Mouse (Mus musculus) forebrain, embryonic 14.5 days (tissue): ENCODE data around the gene Cep170b. TPM values are rescaled to one million over a fixed set of nuclear protein-coding genes. Genes with fewer than 3 reads are reported as not detected.

ENCODE experiments used
- ATAC-seq: fragments of 200-750 bp; cut with Nextera tagmentation; 2 replicates; pipeline ENCODE4 v1.8.0; 2017; ENCODE audit warnings: mild to moderate bottlenecking, moderate library complexity
- DNase-seq: peaks from one replicate; pipeline ENCODE4 v3.0.0-alpha.2; 2015; ENCODE audit warnings: low spot score
- H3K27ac ChIP-seq: fragments of 300-500 bp; sonication (generic); 2 replicates; pipeline ENCODE4 v1.5.1; 2014; ENCODE audit warnings: low read depth, mild to moderate bottlenecking, control low read depth, low read length, moderate library complexity
- H3K27me3 ChIP-seq: fragments of 300-500 bp; sonication (generic); replicated peaks from 2 replicates; pipeline ENCODE4 v1.6.1; 2014; ENCODE audit warnings: low read length, control low read depth, mixed read lengths; ENCODE audit not compliant: control insufficient read depth, insufficient read depth
- H3K36me3 ChIP-seq: fragments of 300-500 bp; sonication (generic); 2 replicates; pipeline ENCODE4 v1.6.1; 2014; ENCODE audit warnings: low read length, control low read depth; ENCODE audit not compliant: control insufficient read depth, insufficient read depth
- H3K4me1 ChIP-seq: fragments of 300-500 bp; sonication (generic); 2 replicates; pipeline ENCODE4 v1.6.1; 2014; ENCODE audit warnings: antibody characterized with exemption, low read length, control low read depth; ENCODE audit not compliant: control insufficient read depth, insufficient read depth
- H3K4me2 ChIP-seq: fragments of 300-500 bp; sonication (generic); 2 replicates; pipeline ENCODE4 v1.6.1; 2014; ENCODE audit warnings: mild to moderate bottlenecking, control low read depth, low read length
- H3K4me3 ChIP-seq: fragments of 300-500 bp; sonication (generic); 2 replicates; pipeline ENCODE4 v1.5.1; 2014; ENCODE audit warnings: low read depth, low read length, control low read depth
- H3K9ac ChIP-seq: fragments of 300-500 bp; sonication (generic); 2 replicates; pipeline ENCODE4 v1.6.1; 2014; ENCODE audit warnings: mild to moderate bottlenecking, low read length, control low read depth, moderate library complexity
- H3K9me3 ChIP-seq: fragments of 300-500 bp; sonication (generic); replicated peaks from 2 replicates; pipeline ENCODE4 v1.6.1; 2016; ENCODE audit warnings: low read length, control low read depth, mixed read lengths; ENCODE audit not compliant: control insufficient read depth
- WGBS: fragments of 180-500 bp; shearing (Covaris S2); extraction: QIAGEN DNeasy Blood & Tissue Kit; methylation state at CpG from one replicate; pipeline ENCODE4 v1.1.7; 2014; 5-methylcytosine and 5-hydroxymethylcytosine counted together
- polyA plus RNA-seq: library from polyadenylated mRNA; unstranded; fragments of >200 nt; fragmentation: Nextera tagmentation; extraction: Ambion mirVana; gene quantifications from 2 replicates; pipeline ENCODE4 v1.2.1, GENCODE M21; 2014

Cep170b gene
- 10.3 and 15.7 TPM in 2 replicates for polyA plus RNA-seq

GRCm38 (mm10) chr12:112720216-112720615 is at the start of gene Cep170b:
Cep170b (plus strand) TSS chr12:112720455.
- H3K4me3 ChIP-seq, result peak within 1 kb of the TSS; percentile 79
- WGBS, result 73% methylated on average over 6 of the region's 6 CpGs
- H3K9ac ChIP-seq, result no peak within 1 kb of the TSS
- DNase-seq, result no peak
- no peaks in the 10 kb centered on the region for H3K27me3 ChIP-seq
- H3K4me1 ChIP-seq, result peaks cover 8% of the 10 kb centered on the region; the same call in 1 of the 2 replicates
- no peak for ATAC-seq
- no peak within 1 kb of the TSS for H3K27ac ChIP-seq
- H3K9me3 ChIP-seq, result no peaks in the 10 kb centered on the region
- H3K36me3 ChIP-seq, result peaks cover 7% of the 10 kb centered on the region; the same call in 1 of the 2 replicates
- H3K4me2 ChIP-seq, result peak within 1 kb of the TSS; percentile 92

- 0 out of 2 replicates have a peak overlapping the region, but pooled peaks have one; percentile 4 for H3K9ac ChIP-seq
- peaks cover 23% of the 10 kb centered on the region for H3K4me1 ChIP-seq
- no peaks in the 10 kb centered on the region for H3K9me3 ChIP-seq
- no peak overlapping the region for H3K27ac ChIP-seq
- no peak overlapping the region for H3K4me3 ChIP-seq
- H3K36me3 ChIP-seq, result peaks cover 50% of the 10 kb centered on the region
- no peak overlapping the region for H3K4me2 ChIP-seq
- 58% methylated on average over 9 of the region's 9 CpGs for WGBS
- H3K27me3 ChIP-seq, result no peaks in the 10 kb centered on the region
- DNase-seq (no peak), ATAC-seq (no peak)
Measured at GRCm38 (mm10) chr12:112670718-112671393, 49.4 kb upstream of the Cep170b start.

GRCm38 (mm10) chr12:112671891-112672290 is 48.4 kb upstream of the Cep170b start:
- Histone ChIP-seq H3K4me1 (peaks cover 18% of the 10 kb centered on the region), H3K36me3 (peaks cover 44% of the 10 kb centered on the region), H3K27ac (no peak overlapping the region), H3K4me2 (peak overlapping the region; percentile 91; the same call in 1 of the 2 replicates), H3K9me3 (no peaks in the 10 kb centered on the region), H3K9ac (0 out of 2 replicates have a peak overlapping the region, but pooled peaks have one; percentile 1), H3K4me3 (no peak overlapping the region), H3K27me3 (no peaks in the 10 kb centered on the region)
- no peak for DNase-seq
- WGBS, result 85% methylated on average over 7 of the region's 7 CpGs
- no peak for ATAC-seq

- Histone ChIP-seq H3K27ac (peak overlapping the region; percentile 94), H3K36me3 (peaks cover 33% of the 10 kb centered on the region), H3K4me1 (peaks cover 18% of the 10 kb centered on the region), H3K9ac (peak overlapping the region; percentile 99), H3K4me3 (peak overlapping the region; percentile 93), H3K27me3 (0 out of 2 replicates have a peak, but pooled peaks cover 4% of the 10 kb centered on the region), H3K4me2 (peak overlapping the region; percentile 91), H3K9me3 (no peaks in the 10 kb centered on the region)
- ATAC-seq (peak; percentile 44), DNase-seq (peak; percentile 53)
- 6% methylated on average over 21 of the region's 21 CpGs for WGBS
Measured at GRCm38 (mm10) chr12:112672744-112673575, 47.3 kb upstream of the Cep170b start.

GRCm38 (mm10) chr12:112673576-112674091 is 46.6 kb upstream of the Cep170b start:
- 0 out of 2 replicates have a peak, but pooled peaks cover 11% of the 10 kb centered on the region for H3K27me3 ChIP-seq
- H3K4me3 ChIP-seq, result peak overlapping the region; percentile 93
- ATAC-seq (peak; percentile 33), DNase-seq (peak; percentile 64)
- peak overlapping the region; percentile 91 for H3K4me2 ChIP-seq
- peaks cover 27% of the 10 kb centered on the region for H3K36me3 ChIP-seq
- H3K9me3 ChIP-seq, result no peaks in the 10 kb centered on the region
- under 1% methylated on average over 49 of the region's 68 CpGs for WGBS
- peaks cover 24% of the 10 kb centered on the region for H3K4me1 ChIP-seq
- peak overlapping the region; percentile 94 for H3K27ac ChIP-seq
- H3K9ac ChIP-seq, result peak overlapping the region; percentile 99

GRCm38 (mm10) chr12:112674132-112675011 is 45.9 kb upstream of the Cep170b start, which contains the start of gene Akt1:
Akt1 (minus strand) TSS chr12:112674884.
- WGBS, result under 1% methylated on average over 41 of the region's 70 CpGs
- H3K4me3 ChIP-seq, result peak within 1 kb of the TSS; percentile 93
- ATAC-seq (peak; percentile 18; the same call in 1 of the 2 replicates), DNase-seq (peak; percentile 46)
- H3K4me1 ChIP-seq, result peaks cover 28% of the 10 kb centered on the region
- peaks cover 19% of the 10 kb centered on the region for H3K36me3 ChIP-seq
- no peaks in the 10 kb centered on the region for H3K9me3 ChIP-seq
- H3K9ac ChIP-seq, result peak within 1 kb of the TSS; percentile 99
- peak within 1 kb of the TSS; percentile 91 for H3K4me2 ChIP-seq
- H3K27me3 ChIP-seq, result peaks cover 16% of the 10 kb centered on the region; the same call in 1 of the 2 replicates
- peak within 1 kb of the TSS; percentile 94 for H3K27ac ChIP-seq

- 15% methylated on average over 18 of the region's 18 CpGs for WGBS
- Histone ChIP-seq H3K36me3 (peaks cover 9% of the 10 kb centered on the region), H3K9me3 (no peaks in the 10 kb centered on the region), H3K4me3 (peak overlapping the region; percentile 93), H3K9ac (peak overlapping the region; percentile 35; the same call in 1 of the 2 replicates), H3K4me2 (peak overlapping the region; percentile 91), H3K27ac (peak overlapping the region; percentile 94; the same call in 1 of the 2 replicates), H3K27me3 (peaks cover 27% of the 10 kb centered on the region), H3K4me1 (peaks cover 29% of the 10 kb centered on the region)
- peak; percentile 91 for DNase-seq
- ATAC-seq, result peak; percentile 42; the same call in 1 of the 2 replicates
Measured at GRCm38 (mm10) chr12:112675245-112676035, 44.8 kb upstream of the Cep170b start.
